Comparison of ENCODE assay signal across 20 mouse cellular contexts in the genomic region with DNA sequence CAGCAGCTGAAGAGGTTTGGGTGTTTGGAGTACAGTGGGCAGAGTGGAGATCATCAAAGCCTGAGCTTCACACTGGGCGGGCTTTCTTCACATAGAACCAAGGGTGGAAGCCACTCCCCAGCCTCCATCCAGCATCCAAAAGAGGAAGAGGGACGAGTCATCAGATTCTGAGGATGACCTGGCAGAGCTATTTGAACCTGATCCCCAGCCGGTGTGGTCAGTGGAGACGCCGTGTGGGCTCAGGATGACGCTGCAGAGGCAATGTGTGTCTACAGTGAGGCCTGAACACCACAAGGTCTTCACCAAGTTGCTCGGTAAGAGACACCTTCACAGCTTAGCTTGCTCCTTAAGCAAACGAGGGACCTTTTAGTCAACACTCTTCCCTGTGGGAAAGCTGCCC. TPM values are rescaled to one million over a fixed set of nuclear protein-coding genes. Genes with fewer than 3 reads are reported as not detected.
"Had no signal": no experiment of that assay in that cellular context is flagged by ENCODE, and none has a peak within 500 bp of the region (broad histone marks: within the 10 kb centered on the region; RNA-seq: fewer than 3 reads in every experiment).

No protein-coding gene starts in this region.

RNA-seq across cellular contexts. Expression of gene Spdye4b, which starts 13.9 kb away (rescaled TPM):
- total RNA-seq: gastrocnemius, adult 2 months; gastrocnemius, postnatal 10 days; gastrocnemius, postnatal 25 days; gastrocnemius, postnatal 4 days; heart, adult 18-20 months; heart, adult 8-10 months; heart, postnatal 14 days; heart, postnatal 36 days; hematopoietic stem cell, adult 5-6 weeks; hindbrain, postnatal 0 days; layer of hippocampus, adult 18-20 months; layer of hippocampus, adult 8-10 months; layer of hippocampus, postnatal 14 days; layer of hippocampus, postnatal 36 days; left cerebral cortex, adult 18-20 months; left cerebral cortex, adult 8-10 months; left cerebral cortex, postnatal 10 days; left cerebral cortex, postnatal 25 days; liver, adult 2 months had no signal

RNA-seq across cellular contexts. Expression of gene Spdye4a, which starts 31.9 kb away (rescaled TPM):
- total RNA-seq: gastrocnemius, adult 2 months; gastrocnemius, postnatal 10 days; gastrocnemius, postnatal 25 days; gastrocnemius, postnatal 4 days; heart, adult 18-20 months; heart, adult 8-10 months; heart, postnatal 14 days; heart, postnatal 36 days; hematopoietic stem cell, adult 5-6 weeks; layer of hippocampus, adult 18-20 months; layer of hippocampus, adult 8-10 months; layer of hippocampus, postnatal 14 days; layer of hippocampus, postnatal 36 days; left cerebral cortex, adult 18-20 months; left cerebral cortex, adult 8-10 months; left cerebral cortex, postnatal 10 days; left cerebral cortex, postnatal 25 days; left cerebral cortex, postnatal 4 days; liver, adult 2 months had no signal

RNA-seq across cellular contexts. Expression of gene Olfr718-ps1, which starts 47.4 kb away (rescaled TPM):
- total RNA-seq: gastrocnemius, adult 2 months; gastrocnemius, postnatal 10 days; heart, adult 18-20 months; heart, adult 8-10 months; heart, postnatal 14 days; heart, postnatal 36 days; hematopoietic stem cell, adult 5-6 weeks; hindbrain, postnatal 0 days; liver, adult 2 months had no signal
